Mouse (Mus musculus): ENCODE data around the gene Cd5.

GRCm38 (mm10) chr19:10773384-10773783 lies 34.6 kb upstream of the Cd5 start:
- no peak for TF ChIP-seq POLR2A (IDR thresholded peaks at IDR 0.05; ENCODE audit: insufficient read depth, low read depth, low read length)
- TF ChIP-seq CTCF (IDR thresholded peaks at IDR 0.05; ENCODE audit: insufficient read depth, low read depth, low read length) = no peak

Data from olfactory bulb, adult 2 months (tissue).